In the genomic region with DNA sequence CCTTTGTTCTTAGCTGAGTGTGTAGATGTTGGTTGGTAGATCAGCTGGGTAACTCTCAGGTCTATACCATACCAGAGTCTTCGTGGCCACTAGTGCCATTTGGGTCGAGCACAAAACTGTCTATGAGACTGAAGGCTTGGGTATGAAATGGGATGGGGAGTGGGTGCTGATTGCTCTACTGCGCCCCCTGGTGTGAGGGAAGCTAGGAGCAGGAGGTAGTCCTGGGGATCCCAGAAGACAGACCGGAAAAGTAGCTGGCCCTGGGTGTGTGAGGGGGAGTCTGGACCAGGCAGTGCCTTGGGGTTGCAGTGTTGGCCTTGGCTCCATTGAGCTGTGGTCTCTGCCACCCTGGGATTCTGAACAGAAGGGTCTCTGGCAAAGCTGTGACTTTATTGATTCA, we compare ENCODE assay signal across 9 mouse cellular contexts. TPM values are rescaled to one million over a fixed set of nuclear protein-coding genes. Genes with fewer than 3 reads are reported as not detected.
DNase-seq lines count a peak whose midpoint lies in the region; ATAC-seq and TF ChIP-seq lines count a peak whose summit lies in the region.
"Had no signal": no experiment of that assay in that cellular context is flagged by ENCODE, and none has a peak within 500 bp of the region (broad histone marks: within the 10 kb centered on the region; RNA-seq: fewer than 3 reads in every experiment).

No protein-coding gene starts in this region.

- 54% methylated on average over 4 of the region's 4 CpGs for WGBS in kidney, adult 2 months
- WGBS in liver, embryonic 14.5 days (ENCODE audit: insufficient replicate concordance) = 43% methylated on average over 4 of the region's 4 CpGs

- ATAC-seq in liver, embryonic 14.5 days (ENCODE audit: insufficient read depth) = no peak

- H3K4me3 ChIP-seq in kidney, adult 2 months (ENCODE audit: insufficient read depth, low read depth, low read length) = no peak overlapping the region
- no peak overlapping the region for H3K4me3 ChIP-seq in E14TG2a.4 (replicated peaks; ENCODE audit: low read length)
- H3K4me3 ChIP-seq in liver, embryonic 14.5 days (ENCODE audit: insufficient read depth in 1 of 2, low read depth in 2 of 2, low read length in 2 of 2) = no peak overlapping the region
- H3K4me3 ChIP-seq: erythroblast, embryonic 14.5 days had no signal

- no peak overlapping the region for H3K4me2 ChIP-seq in liver, embryonic 14.5 days (ENCODE audit: low read depth)

- no peak overlapping the region for H3K27ac ChIP-seq in kidney, adult 2 months (ENCODE audit: insufficient read depth, low read depth, low read length)
- no peak overlapping the region for H3K27ac ChIP-seq in liver, embryonic 14.5 days

- H3K9ac ChIP-seq in liver, embryonic 14.5 days (replicated peaks) = no peak overlapping the region

- DNase-seq in kidney, adult 2 months = peak; percentile 46
- DNase-seq in kidney, adult 11 months = no peak
- peak; percentile 61 for DNase-seq in adrenal gland, postnatal 25 days
- no peak for DNase-seq in liver, embryonic 14.5 days (ENCODE audit: low read depth in 3 of 3, low spot score in 3 of 3)
- DNase-seq in spleen, postnatal 36 days (ENCODE audit: low spot score in 2 of 2) = peak; percentile 31 to 43
- DNase-seq in right cerebral cortex, postnatal 36 days (ENCODE audit: low spot score in 2 of 2) = no peak
- DNase-seq in gastrocnemius, adult 8-10 months (ENCODE audit: low spot score in 2 of 2) = no peak

- TF ChIP-seq EP300 in liver, embryonic 14.5 days (IDR thresholded peaks at IDR 0.05; ENCODE audit: low read depth) = no peak

- peak; percentile 72 for TF ChIP-seq CTCF in kidney, adult 2 months (conservative IDR thresholded peaks at IDR 0.05; ENCODE audit: insufficient read depth, insufficient read length, low read depth, low read length)
- TF ChIP-seq CTCF in E14TG2a.4 (conservative IDR thresholded peaks at IDR 0.05; ENCODE audit: low read length) = peak; percentile 60
- peak; percentile 84 for TF ChIP-seq CTCF in liver, embryonic 14.5 days (IDR thresholded peaks at IDR 0.05; ENCODE audit: low read depth)

- no peak for TF ChIP-seq POLR2A in kidney, adult 2 months (IDR thresholded peaks at IDR 0.05; ENCODE audit: low read depth, low read length)

- no peaks in the 10 kb centered on the region for H3K36me3 ChIP-seq in kidney, adult 2 months (ENCODE audit: control insufficient read depth, insufficient read depth, low read length)
- peaks cover 6% of the 10 kb centered on the region for H3K36me3 ChIP-seq in E14TG2a.4 (ENCODE audit: insufficient read depth, low read length)
- no peaks in the 10 kb centered on the region; the same call in 1 of the 2 replicates for H3K36me3 ChIP-seq in liver, embryonic 14.5 days (replicated peaks; ENCODE audit: control insufficient read depth, insufficient read depth, low read depth)

- H3K27me3 ChIP-seq in kidney, adult 2 months (replicated peaks; ENCODE audit: control insufficient read depth, insufficient read depth, low read length) = no peaks in the 10 kb centered on the region
- 0 out of 2 replicates have a peak, but pooled peaks cover 3% of the 10 kb centered on the region for H3K27me3 ChIP-seq in E14TG2a.4 (ENCODE audit: insufficient read depth, low read length)
- H3K27me3 ChIP-seq in liver, embryonic 14.5 days (ENCODE audit: control insufficient read depth, insufficient read depth, low read length) = no peaks in the 10 kb centered on the region

- no peaks in the 10 kb centered on the region for H3K9me3 ChIP-seq in E14TG2a.4 (ENCODE audit: low read length)
- no peaks in the 10 kb centered on the region for H3K9me3 ChIP-seq in liver, embryonic 14.5 days (ENCODE audit: control insufficient read depth, low read length)

- H3K4me1 ChIP-seq in kidney, adult 2 months (ENCODE audit: control insufficient read depth, insufficient read depth, low read length) = no peaks in the 10 kb centered on the region
- peaks cover 29% of the 10 kb centered on the region for H3K4me1 ChIP-seq in E14TG2a.4 (replicated peaks; ENCODE audit: low read depth, low read length)
- no peaks in the 10 kb centered on the region for H3K4me1 ChIP-seq in liver, embryonic 14.5 days (replicated peaks; ENCODE audit: control insufficient read depth in 2 of 2, insufficient read depth in 2 of 2, low read length in 1 of 2)

RNA-seq across cellular contexts. Expression of a gene that starts 48.3 kb away (rescaled TPM):
- 19.7 and 20.8 TPM in 2 replicates for polyA plus RNA-seq in kidney, adult 2 months (2012; rRNA removed)
- total RNA-seq in adrenal gland, postnatal 25 days (2021) = 26.4 and 29.6 TPM in 2 replicates
- 2.4 and 2.9 TPM in 2 replicates for polyA plus RNA-seq in liver, embryonic 14.5 days (2012; rRNA removed)
- 2.7 and 3.3 TPM in 2 replicates for polyA plus RNA-seq in liver, embryonic 14.5 days (2014; fragmentation: Nextera tagmentation; extraction: Ambion mirVana)
- total RNA-seq in gastrocnemius, adult 8-10 months (2022) = 1 to 10 TPM; 3.2 to 4.4 (median 3.8) TPM

Comparison
In these comparisons a context has a peak if more than half of its experiments do, and no peak if none do; other contexts are left out.
1. DNase-seq: peak in kidney, adult 2 months (single experiment), adrenal gland, postnatal 25 days (single experiment) and spleen, postnatal 36 days (2 of 2); none in kidney, adult 11 months (single experiment), liver, embryonic 14.5 days (0 of 3), right cerebral cortex, postnatal 36 days (0 of 2) and gastrocnemius, adult 8-10 months (0 of 2).
2. Peak in every context shown above with its lines, with median percentiles within 50 percentile points of each other: CTCF ChIP-seq.